Mouse (Mus musculus): ENCODE measurements around the gene Ankrd16.
A peak's percentile ranks its signal among the peaks of the same experiment; 100 is the strongest.

Gene Ankrd16

GRCm38 (mm10) chr2:11766485-11767160 lies 11.1 kb upstream of the Ankrd16 start:
- TF ChIP-seq CTCF (conservative IDR thresholded peaks at IDR 0.05; ENCODE audit: low read length) (no peak), NANOG (IDR thresholded peaks at IDR 0.05; ENCODE audit: borderline replicate concordance, low read length) (peak; percentile 64; the same call in 1 of the 2 replicates)
- Histone ChIP-seq H3K36me3 (ENCODE audit: insufficient read depth, low read length) (peaks cover 76% of the 10 kb centered on the region), H3K27me3 (ENCODE audit: insufficient read depth, low read length) (no peaks in the 10 kb centered on the region), H3K4me1 (replicated peaks; ENCODE audit: low read depth, low read length) (0 out of 2 replicates have a peak, but pooled peaks cover 6% of the 10 kb centered on the region), H3K9me3 (ENCODE audit: low read length) (no peaks in the 10 kb centered on the region), H3K4me3 (replicated peaks; ENCODE audit: low read length) (no peak overlapping the region)

- Histone ChIP-seq H3K9me3 (ENCODE audit: low read length) (no peaks in the 10 kb centered on the region), H3K27me3 (ENCODE audit: insufficient read depth, low read length) (no peaks in the 10 kb centered on the region), H3K4me1 (replicated peaks; ENCODE audit: low read depth, low read length) (0 out of 2 replicates have a peak, but pooled peaks cover 6% of the 10 kb centered on the region), H3K4me3 (replicated peaks; ENCODE audit: low read length) (no peak overlapping the region), H3K36me3 (ENCODE audit: insufficient read depth, low read length) (peaks cover 71% of the 10 kb centered on the region)
- TF ChIP-seq NANOG (IDR thresholded peaks at IDR 0.05; ENCODE audit: borderline replicate concordance, low read length) (no peak), CTCF (conservative IDR thresholded peaks at IDR 0.05; ENCODE audit: low read length) (no peak), POU5F1 (IDR thresholded peaks at IDR 0.05; ENCODE audit: borderline replicate concordance, low read length) (no peak)
Measured at GRCm38 (mm10) chr2:11767161-11767545, 10.5 kb upstream of the Ankrd16 start.

- Histone ChIP-seq H3K27me3 (ENCODE audit: insufficient read depth, low read length) (no peaks in the 10 kb centered on the region), H3K4me1 (replicated peaks; ENCODE audit: low read depth, low read length) (peaks cover 18% of the 10 kb centered on the region), H3K4me3 (replicated peaks; ENCODE audit: low read length) (no peak overlapping the region), H3K9me3 (ENCODE audit: low read length) (no peaks in the 10 kb centered on the region), H3K36me3 (ENCODE audit: insufficient read depth, low read length) (peaks cover 25% of the 10 kb centered on the region)
- TF ChIP-seq NANOG (IDR thresholded peaks at IDR 0.05; ENCODE audit: borderline replicate concordance, low read length), result no peak
- TF ChIP-seq POU5F1 (IDR thresholded peaks at IDR 0.05; ENCODE audit: borderline replicate concordance, low read length), result no peak
- no peak for TF ChIP-seq CTCF (conservative IDR thresholded peaks at IDR 0.05; ENCODE audit: low read length)
Measured at GRCm38 (mm10) chr2:11771701-11772100, 6.0 kb upstream of the Ankrd16 start.

GRCm38 (mm10) chr2:11772401-11772800 lies 5.3 kb upstream of the Ankrd16 start:
- TF ChIP-seq CTCF (conservative IDR thresholded peaks at IDR 0.05; ENCODE audit: low read length) (no peak), POU5F1 (IDR thresholded peaks at IDR 0.05; ENCODE audit: borderline replicate concordance, low read length) (no peak), NANOG (IDR thresholded peaks at IDR 0.05; ENCODE audit: borderline replicate concordance, low read length) (no peak)

GRCm38 (mm10) chr2:11774426-11774825 lies 3.2 kb upstream of the Ankrd16 start:
- Histone ChIP-seq H3K36me3 (ENCODE audit: insufficient read depth, low read length) (peaks cover 5% of the 10 kb centered on the region), H3K4me3 (replicated peaks; ENCODE audit: low read length) (no peak overlapping the region), H3K9me3 (ENCODE audit: low read length) (no peaks in the 10 kb centered on the region), H3K4me1 (replicated peaks; ENCODE audit: low read depth, low read length) (peaks cover 21% of the 10 kb centered on the region), H3K27me3 (ENCODE audit: insufficient read depth, low read length) (no peaks in the 10 kb centered on the region)
- TF ChIP-seq POU5F1 (IDR thresholded peaks at IDR 0.05; ENCODE audit: borderline replicate concordance, low read length) (no peak), CTCF (conservative IDR thresholded peaks at IDR 0.05; ENCODE audit: low read length) (no peak), NANOG (IDR thresholded peaks at IDR 0.05; ENCODE audit: borderline replicate concordance, low read length) (no peak)

More at GRCm38 (mm10) chr2:11772401-11772800, 5.3 kb upstream of the Ankrd16 start:
- H3K36me3 ChIP-seq (ENCODE audit: insufficient read depth, low read length), result peaks cover 18% of the 10 kb centered on the region
- no peaks in the 10 kb centered on the region for H3K27me3 ChIP-seq (ENCODE audit: insufficient read depth, low read length)
- no peak overlapping the region for H3K4me3 ChIP-seq (replicated peaks; ENCODE audit: low read length)
- H3K9me3 ChIP-seq (ENCODE audit: low read length), result no peaks in the 10 kb centered on the region
- peaks cover 14% of the 10 kb centered on the region for H3K4me1 ChIP-seq (replicated peaks; ENCODE audit: low read depth, low read length)

- TF ChIP-seq CTCF (conservative IDR thresholded peaks at IDR 0.05; ENCODE audit: low read length), result no peak
- TF ChIP-seq POU5F1 (IDR thresholded peaks at IDR 0.05; ENCODE audit: borderline replicate concordance, low read length), result no peak
- no peak for TF ChIP-seq NANOG (IDR thresholded peaks at IDR 0.05; ENCODE audit: borderline replicate concordance, low read length)
- Histone ChIP-seq H3K27me3 (ENCODE audit: insufficient read depth, low read length) (no peaks in the 10 kb centered on the region), H3K36me3 (ENCODE audit: insufficient read depth, low read length) (peaks cover 8% of the 10 kb centered on the region), H3K4me1 (replicated peaks; ENCODE audit: low read depth, low read length) (peaks cover 28% of the 10 kb centered on the region), H3K4me3 (replicated peaks; ENCODE audit: low read length) (no peak overlapping the region), H3K9me3 (ENCODE audit: low read length) (no peaks in the 10 kb centered on the region)
Measured at GRCm38 (mm10) chr2:11775121-11775520, 2.6 kb upstream of the Ankrd16 start.

- Histone ChIP-seq H3K4me3 (replicated peaks; ENCODE audit: low read length) (peak overlapping the region; percentile 97), H3K9me3 (ENCODE audit: low read length) (no peaks in the 10 kb centered on the region), H3K36me3 (ENCODE audit: insufficient read depth, low read length) (peaks cover 21% of the 10 kb centered on the region), H3K27me3 (ENCODE audit: insufficient read depth, low read length) (no peaks in the 10 kb centered on the region), H3K4me1 (replicated peaks; ENCODE audit: low read depth, low read length) (peaks cover 28% of the 10 kb centered on the region)
- TF ChIP-seq CTCF (conservative IDR thresholded peaks at IDR 0.05; ENCODE audit: low read length) (no peak), POU5F1 (IDR thresholded peaks at IDR 0.05; ENCODE audit: borderline replicate concordance, low read length) (no peak), NANOG (IDR thresholded peaks at IDR 0.05; ENCODE audit: borderline replicate concordance, low read length) (no peak)
Measured at GRCm38 (mm10) chr2:11776415-11776814, 1.3 kb upstream of the Ankrd16 start.

GRCm38 (mm10) chr2:11778087-11778823 lies 579 bp downstream of the Ankrd16 start:
- H3K27me3 ChIP-seq (ENCODE audit: insufficient read depth, low read length), result no peaks in the 10 kb centered on the region
- H3K36me3 ChIP-seq (ENCODE audit: insufficient read depth, low read length), result peaks cover 39% of the 10 kb centered on the region
- H3K9me3 ChIP-seq (ENCODE audit: low read length), result no peaks in the 10 kb centered on the region
- H3K4me1 ChIP-seq (replicated peaks; ENCODE audit: low read depth, low read length), result peaks cover 28% of the 10 kb centered on the region
- TF ChIP-seq POU5F1 (IDR thresholded peaks at IDR 0.05; ENCODE audit: borderline replicate concordance, low read length) (no peak), CTCF (conservative IDR thresholded peaks at IDR 0.05; ENCODE audit: low read length) (no peak), NANOG (IDR thresholded peaks at IDR 0.05; ENCODE audit: borderline replicate concordance, low read length) (no peak)
- H3K4me3 ChIP-seq (replicated peaks; ENCODE audit: low read length), result peak overlapping the region; percentile 97

All from E14TG2a.4 (cell line).